Mouse (Mus musculus) bone marrow macrophage, adult 2 months (primary cell): ENCODE data around the gene Fbxw4.

Experiments
- CTCF ChIP-seq: IDR thresholded peaks from 2 replicates; pipeline ENCODE4 v1.5.1; 2012; ENCODE audit warnings: low read depth, mild to moderate bottlenecking, low read length, moderate library complexity
- POLR2A ChIP-seq: IDR thresholded peaks from 2 replicates; pipeline ENCODE4 v1.6.1; 2012; ENCODE audit warnings: mild to moderate bottlenecking, low read depth, low read length, borderline replicate concordance

DNA sequence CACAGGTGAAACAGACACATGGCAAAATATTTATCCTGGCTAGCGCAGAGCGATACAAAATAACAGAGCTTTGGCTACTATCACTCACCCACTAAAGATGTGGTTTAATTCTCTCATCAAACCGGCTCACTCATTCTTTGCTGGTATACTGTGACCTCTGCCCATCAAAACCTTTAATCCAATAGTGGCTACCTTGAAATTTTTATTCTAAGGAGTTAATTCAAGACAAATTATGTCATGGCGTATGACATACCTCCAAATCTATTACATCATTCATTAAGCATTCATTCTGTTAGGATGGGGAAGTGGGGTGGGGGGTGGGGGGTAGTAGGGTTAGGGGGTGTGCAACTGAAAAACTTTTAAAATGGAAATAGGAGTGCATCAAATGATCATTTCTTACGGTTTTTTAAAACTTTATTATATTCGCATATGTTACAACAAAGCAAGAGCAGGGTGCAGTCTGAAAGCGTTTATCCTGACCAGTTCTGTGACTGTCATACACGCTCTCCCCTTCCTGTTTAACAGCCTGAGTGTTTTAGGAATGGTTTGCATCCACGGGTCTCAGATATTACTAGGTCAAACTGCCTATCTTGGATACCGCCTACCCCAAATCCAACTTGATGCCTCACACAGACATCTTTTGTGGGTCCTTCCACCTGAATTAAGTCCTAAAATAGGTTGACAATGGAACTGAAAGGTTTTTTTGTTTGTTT, 1.4 kb downstream of the Fbxw4 start:
- TF ChIP-seq POLR2A (no peak), CTCF (no peak)
